Mouse (Mus musculus) lung, postnatal 10 days (tissue): ENCODE data around the gene Atp1a2.

Source experiments
- DNase-seq: peaks from one replicate; pipeline ENCODE4 v3.0.0; 2021

The Atp1a2 gene

DNA sequence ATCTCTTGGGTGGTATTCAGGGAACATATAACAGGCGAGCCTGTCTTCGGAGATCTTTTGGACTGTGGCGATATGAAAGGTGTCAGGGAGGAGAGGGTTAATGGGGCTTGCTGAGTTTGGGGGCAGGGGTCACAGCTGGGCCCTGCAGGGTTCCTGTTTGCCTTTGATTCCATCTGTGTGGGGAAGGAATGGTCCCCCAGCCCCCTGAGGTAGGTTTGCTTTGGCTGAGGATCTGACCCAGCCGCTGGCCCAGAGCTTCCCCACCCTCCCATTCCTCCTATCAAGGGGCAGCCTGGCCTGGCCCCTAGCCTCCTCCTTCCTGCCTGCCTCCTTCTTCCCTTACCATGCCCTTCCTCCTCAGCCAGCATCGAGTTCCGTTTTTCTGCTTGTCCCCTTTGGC lies 5.0 kb upstream of the Atp1a2 start:
- no peak for DNase-seq

DNA sequence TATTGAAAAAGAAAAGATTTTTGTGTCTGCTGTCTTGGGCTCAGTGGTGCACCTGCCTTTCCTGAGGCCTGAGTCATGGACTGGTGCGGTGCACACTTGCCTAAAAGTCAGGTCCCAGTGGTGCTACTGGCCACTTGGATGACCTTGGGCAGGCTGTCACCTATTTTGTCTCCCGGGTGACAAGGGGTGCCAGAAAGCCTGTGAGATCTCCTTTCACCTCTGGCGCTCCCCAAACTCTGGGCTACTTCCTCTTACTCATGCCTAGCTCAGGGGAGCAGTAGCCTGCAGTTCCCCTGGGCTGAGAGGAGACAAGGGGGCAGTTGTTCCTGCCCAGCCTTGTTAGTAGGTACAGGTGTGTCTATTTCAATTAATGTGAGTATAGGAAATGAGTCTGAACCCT lies 4.4 kb upstream of the Atp1a2 start:
- no peak for DNase-seq

DNA sequence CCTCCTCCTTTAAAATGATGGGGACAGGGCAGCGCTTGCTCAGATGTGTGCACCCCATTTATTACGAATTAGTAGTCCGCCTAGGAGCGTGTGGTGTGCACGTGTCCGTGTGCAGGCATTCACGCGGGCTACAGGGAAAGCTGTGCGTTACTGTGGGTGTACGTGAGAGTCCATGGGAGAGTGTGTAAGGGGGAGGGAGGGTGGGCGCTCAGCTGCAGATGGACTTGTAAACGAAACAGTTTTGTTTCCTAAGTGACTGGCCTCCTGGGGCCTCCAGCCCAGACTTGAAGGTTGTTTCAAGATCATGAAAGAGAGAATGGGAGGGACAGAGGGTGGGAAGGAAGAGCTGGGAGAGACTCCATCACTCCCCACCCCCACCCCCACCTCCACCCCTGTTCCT lies 3.3 kb upstream of the Atp1a2 start:
- DNase-seq, result no peak

DNA sequence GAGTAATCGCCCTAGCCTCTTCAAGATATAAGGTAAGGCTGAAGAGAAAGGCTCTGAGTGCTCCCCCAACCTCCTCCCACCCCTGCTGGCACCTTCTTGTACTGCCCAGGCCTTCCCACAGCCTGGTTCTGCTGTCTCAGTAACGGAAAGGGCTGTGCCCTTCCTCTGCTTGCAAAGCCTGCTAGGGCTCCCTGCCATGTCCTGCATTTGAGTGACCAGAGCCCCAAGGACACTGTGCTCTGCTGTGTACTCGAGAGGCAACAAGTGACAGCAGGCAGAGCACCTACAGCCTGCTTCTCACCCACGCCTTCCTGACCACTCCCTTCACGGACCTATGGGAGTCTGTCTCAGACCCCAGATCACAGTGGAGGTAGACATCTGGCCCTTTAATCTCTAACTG lies 2.4 kb upstream of the Atp1a2 start:
- peak; percentile 54 for DNase-seq

DNA sequence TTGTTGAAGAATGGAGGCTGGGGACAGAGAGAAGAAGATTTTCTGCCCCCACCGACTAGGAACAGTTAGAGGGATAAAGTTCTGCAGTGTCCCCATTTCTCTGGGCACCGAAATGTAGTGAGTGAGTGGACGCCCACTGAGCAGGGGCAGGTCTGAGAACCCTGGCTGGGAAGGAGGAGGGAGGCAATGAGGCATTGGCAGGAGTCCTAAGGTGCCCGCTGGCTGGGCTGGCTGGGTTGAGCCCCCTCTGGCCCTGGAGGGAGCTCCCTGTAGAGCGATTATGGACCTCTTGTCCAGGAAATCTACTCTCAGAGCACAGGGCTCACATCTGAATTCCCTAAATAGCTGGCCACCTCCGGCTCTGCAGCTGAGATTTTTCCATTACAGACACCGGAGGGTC lies 1.7 kb upstream of the Atp1a2 start:
- DNase-seq, result no peak

DNA sequence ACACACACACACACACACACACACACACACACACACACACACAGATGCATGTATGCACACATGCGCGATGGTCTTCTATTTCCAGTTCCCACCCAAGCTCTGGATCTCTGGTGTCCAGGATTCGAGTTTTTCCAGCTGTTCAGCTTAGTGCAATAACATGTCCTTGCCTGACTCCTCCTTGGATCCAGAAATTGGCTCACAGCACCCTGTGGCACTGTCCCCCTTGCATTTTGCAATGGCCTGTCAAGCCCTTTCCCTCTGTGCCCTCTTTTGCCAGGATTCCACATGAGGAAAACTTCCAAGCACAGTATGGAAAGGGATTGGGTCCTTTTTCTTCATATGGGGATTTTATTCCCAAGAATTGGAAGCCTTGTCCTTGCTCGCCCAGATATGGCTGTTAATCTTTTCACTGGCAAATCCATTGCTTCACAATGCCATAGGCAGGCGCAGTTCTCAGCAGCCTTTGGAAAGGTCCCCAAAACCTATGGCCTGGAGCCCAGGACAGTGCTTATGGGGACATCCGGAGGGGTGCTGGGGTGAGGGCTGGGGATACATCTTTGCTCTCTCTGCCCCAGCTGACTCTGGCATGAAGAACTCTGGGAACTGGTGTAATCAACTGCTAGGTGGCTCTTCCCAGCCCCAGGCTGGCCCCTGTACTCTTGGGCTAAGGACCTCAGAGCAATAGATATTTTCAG lies 901 bp downstream of the Atp1a2 start:
- DNase-seq, result peak; percentile 73

DNA sequence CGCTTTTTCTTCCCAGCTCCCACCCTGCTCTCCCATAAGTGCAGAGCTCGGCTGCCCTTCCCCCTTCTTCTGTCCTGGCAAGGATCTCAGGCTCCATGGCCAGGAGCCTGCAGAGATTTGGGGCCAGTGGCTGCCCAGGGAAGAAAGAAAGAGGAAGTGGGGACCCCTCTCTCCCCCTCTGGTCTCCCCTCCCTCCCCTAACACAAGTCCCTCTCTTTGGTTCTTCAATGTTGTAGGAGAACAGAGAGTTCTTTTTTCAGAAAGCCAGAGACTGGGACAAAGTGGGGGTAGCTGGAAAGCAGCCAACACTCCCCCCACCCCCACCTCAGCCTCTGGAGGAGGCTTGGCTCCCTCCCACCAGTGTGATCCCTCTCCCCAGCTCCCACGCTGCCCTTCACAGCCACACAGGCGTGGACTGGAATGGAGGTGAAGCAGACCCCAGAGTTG lies 2.1 kb downstream of the Atp1a2 start:
- DNase-seq, result peak; percentile 52

DNA sequence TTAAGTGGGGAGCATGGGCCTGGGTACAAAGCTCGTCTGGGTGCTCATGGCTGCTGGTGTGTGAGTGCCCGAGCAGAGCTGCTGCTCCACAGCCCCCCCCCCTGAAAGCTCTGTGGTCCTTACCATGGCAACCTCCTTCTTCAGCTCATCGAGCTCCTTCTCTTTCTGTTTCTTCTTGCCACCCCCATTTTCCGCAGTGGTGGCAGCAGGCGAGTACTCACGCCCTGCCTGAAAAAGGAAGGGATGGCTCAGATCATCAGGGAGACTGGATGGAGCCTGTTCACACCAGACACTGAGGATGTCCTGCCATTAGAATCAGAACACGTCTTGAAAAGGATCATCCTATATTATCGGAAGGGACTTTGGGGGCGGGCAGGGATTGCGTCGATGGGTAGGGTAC lies 4.4 kb downstream of the Atp1a2 start:
- DNase-seq, result no peak

DNA sequence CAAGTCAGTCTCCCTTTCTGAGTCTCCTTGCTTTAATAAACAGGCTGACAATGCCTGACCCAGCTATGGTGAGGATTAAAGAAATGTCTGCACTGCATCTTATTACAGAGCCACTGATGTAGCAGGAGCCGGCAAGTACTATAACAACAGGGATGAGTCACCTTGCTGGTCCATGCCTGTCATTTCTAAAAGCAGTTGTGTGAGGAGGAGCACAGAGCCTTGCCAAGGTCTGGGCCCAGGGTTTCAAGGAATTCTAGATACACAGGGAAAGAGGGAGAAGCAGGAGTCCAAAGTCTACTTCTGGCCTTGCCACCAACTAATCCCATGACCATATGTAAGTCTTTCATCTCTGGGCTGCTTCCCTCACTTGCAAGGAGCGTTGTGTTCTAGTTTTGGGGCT lies 5.0 kb downstream of the Atp1a2 start:
- DNase-seq, result no peak

DNA sequence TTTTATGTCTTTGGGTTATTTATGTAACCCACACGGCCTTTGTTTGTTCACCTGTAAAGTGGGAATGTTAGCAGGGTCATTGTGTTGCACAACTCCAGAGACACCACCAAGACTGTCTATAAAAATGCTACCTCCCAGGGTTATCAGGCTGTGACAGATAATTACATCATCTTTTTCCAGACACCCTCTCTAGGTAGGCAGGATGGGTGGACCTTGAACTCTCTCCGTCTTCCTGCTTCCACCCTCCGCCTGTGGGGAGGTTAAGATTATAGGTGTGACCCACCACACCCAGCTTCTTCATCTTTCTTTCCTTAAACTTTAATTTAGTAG lies 8.3 kb downstream of the Atp1a2 start:
- no peak for DNase-seq

DNA sequence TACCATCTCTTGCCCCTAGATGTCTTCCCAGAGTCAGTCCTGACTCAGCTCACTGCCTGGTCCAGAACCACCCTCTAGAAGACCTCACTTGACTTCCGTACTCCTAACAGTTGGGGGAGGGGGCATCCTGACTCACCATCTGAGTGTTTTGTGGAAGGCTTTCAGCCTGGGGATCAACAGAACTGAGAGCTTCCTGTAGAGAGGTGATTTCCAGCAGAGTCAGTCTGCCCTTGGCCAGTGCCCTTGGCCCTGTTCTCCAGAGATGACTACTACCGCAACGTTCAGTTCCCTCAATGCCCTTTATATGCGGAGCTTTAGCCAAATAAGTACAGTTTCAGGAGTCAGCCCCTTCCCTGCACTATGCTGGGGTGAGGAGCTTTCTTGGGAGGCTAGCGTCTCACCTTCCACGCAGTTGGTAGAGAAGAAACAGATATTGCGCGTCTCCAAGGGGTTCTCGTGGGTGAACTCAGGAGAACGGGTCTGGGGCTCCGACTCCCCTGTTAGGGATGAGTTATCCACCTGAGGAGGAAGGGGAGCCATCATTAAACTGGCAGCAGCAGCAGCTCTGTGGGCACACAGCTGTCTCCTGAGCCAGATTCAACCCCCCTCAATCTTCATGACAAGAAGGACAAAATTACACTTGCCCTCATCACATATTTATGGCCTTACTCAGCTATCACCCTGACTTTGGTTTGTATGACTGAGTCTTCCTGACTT lies 8.8 kb downstream of the Atp1a2 start:
- no peak for DNase-seq

DNA sequence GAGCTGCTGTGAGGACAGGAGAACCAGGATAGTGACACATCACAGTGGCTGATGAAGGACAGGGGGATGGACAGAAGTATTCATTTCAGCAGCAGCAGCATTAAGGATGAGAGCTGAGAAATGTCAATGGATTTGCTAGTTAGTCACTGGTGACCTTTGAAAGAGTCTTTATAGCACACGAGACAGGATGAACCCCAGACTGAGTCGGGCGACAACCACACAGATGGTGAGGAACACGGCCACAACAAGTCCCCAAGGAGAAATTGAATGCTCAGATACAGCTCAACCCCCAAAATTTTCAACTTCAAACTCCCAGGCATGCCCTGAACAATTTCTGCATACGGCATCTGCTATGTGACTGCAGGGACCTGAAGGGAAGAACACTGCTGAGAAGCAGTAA lies 11.1 kb downstream of the Atp1a2 start:
- no peak for DNase-seq

DNA sequence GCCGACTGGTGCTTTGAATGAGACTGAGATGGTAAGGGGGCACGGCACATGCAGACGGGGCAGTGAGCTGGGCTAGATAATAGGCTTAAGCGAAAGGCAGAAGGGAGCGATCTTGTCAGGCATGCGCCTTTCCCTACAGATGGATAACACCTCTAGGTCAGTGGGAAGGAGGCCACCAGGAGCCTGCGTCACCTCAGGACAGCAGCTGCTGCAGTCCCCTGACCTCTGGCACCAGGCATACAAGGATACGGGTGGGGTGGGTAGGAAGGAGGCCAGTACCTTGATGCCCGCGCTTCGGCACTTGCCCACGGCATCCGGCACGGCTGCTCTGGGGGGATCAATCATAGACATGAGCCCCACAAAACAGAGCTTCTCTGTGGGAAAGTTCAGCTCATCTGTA lies 13.6 kb downstream of the Atp1a2 start:
- no peak for DNase-seq

DNA sequence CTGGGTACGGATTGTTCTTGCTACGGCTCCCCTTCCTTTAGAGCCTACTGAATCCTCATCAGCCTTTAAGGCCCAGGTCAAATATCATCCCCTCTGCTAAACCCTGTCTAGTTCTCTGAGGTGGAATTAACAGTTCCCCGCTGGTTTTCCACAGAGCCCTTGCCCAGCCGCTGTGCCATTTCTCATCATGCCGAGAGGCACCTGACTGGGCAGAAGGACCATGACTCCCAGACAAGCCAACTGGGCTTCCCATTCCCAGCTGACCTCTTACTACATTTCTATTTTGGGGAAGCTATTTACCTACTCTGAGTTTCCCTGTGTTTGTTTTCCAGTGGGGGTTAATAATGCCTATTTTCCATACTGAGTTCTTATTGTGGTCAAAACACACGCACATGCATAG lies 14.8 kb downstream of the Atp1a2 start:
- no peak for DNase-seq

DNA sequence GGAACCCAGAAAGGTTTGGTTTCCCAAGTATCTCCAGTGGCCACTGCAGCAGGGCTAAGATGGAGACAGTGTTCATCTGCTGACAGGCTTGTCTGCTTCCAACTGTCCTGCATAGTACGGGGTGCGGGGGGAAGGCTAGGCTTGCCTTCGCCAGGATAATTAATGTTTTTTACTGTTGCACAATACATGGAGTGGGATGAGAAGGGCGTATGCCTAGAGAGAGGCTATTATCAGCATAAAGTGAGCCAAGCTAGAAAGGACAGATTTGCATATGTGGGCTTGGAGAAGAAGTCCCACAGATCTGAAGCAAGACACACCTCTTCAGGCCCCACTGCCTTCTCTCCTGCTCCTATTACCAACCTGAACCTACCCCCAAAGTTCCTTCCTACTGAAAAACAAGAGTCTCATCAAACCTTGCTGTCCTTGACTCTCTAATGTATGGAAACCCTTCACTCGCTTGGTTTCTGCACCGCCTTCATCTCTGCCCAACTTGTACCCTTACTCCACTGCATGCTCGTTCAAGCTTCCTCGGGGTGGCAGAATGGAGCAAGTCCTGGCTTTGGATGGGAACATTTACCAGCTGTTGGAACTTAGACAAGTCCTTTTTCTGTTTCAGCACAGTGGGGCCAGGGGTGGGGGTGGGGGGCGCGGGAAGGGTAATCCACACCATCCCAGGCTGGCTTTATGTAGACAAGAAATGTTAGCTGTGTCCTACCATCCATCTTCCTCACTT lies 16.2 kb downstream of the Atp1a2 start:
- peak; percentile 38 for DNase-seq

DNA sequence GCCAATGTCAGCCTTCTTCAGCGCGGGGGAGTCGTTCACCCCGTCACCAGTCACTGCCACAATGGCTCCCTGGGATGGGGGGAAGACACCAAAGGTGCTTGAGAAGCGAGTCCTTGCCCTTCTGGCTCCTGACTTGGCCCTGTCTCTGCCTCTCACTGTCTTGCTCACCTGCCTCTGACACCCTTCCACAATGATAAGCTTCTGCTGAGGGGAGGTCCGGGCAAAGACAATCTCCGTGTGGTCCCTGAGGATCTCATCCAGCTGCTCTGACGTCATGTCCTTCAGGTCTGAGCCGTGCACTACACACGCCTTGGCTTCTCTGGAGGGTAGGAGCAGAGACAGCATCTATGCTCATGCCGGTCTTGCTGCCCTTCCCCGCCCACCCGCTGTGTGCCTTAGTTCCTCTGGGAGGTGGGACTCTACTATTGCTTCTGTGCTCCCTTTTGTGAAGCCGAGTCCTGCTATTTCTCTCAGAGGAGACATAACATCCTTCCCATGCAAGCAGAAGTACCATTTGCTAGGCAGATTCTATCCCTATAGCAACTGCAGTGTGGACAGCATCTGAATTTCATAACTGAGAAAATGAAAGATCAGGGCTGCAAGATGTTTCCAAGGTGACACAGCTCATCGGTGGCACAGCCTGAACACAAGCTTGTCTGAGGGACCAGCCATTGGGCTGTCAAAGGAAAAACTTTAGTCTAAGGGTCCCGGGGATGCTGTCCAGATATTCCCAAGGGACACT lies 17.9 kb downstream of the Atp1a2 start:
- DNase-seq, result no peak

DNA sequence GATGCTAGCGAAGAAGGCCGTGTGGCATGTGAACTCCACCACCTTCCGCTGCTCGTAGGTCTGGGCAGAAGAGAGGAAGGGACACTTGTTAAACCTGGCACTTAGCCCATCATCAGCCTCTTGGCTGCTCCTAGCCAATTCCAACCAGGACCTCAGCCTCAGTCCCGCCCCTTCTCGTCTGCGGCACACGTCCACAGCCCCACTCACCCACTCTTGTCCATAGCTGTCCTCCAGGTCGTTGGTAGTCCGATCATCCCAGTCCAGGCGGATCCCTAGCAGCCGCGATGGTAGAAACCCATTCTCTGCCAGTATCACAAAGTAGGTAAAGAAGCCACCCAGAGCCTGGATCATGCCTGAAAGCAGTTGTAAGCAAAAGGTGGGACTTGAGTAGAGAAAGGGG lies 19.5 kb downstream of the Atp1a2 start:
- DNase-seq, result no peak

DNA sequence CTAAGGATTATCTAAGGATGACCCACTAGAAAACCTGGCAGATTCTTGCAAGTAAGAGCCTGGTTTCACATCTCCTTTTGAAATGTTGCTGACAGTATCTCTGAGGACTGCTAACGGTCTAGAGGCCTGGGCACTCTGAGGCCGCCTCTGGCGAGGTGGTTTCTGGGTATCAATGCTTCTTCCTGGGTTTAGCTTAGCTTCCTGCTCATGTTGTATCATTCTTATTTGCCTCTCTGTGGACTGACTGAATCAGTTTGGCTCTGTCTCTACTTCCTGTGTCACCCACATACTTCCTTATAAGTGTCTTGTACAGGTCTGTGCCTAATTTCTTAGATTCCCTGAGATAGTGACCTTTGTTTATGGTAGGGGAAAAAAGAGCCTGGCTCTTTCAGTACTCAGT lies 20.7 kb downstream of the Atp1a2 start:
- DNase-seq, result no peak

DNA sequence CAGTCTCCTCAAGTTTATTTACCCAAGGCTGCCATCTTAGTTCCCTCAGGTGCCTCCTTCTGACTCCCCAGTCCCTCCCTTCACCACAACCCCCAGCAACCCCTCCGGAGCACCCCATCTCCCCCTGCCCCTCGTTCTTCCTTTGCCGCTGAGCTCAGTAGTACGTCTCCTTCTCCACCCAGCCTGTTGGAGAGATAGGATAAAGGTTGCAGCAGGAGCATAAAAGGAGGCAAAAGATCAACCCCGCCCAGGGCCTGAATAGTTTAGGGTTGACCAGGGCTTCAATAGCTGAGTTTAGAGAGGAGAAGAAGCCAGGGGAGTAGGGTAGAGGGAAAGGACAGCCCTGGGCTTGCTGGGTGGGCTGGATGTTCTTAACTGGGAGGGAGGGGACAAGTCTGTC lies 23.3 kb downstream of the Atp1a2 start:
- DNase-seq, result no peak

DNA sequence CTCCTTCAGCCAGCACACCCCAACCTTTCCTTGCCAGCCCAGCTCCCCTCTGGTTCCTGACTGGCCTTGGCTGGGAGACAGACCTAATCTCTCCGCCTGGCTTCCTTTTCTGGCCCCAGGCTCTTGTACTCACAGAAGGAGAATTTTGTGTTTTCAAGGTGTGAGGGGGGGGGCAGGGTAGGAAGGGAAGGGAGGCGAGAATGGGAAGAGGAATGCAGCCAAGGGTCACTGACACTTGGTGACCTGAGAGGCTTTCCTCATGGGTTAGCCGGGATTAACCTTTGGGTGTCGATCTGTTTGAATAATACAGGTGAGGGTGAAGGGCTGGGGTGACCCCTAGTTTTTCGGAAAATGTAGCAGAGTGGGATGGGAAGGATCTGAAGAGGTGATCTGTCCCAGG lies 23.7 kb downstream of the Atp1a2 start:
- no peak for DNase-seq

DNA sequence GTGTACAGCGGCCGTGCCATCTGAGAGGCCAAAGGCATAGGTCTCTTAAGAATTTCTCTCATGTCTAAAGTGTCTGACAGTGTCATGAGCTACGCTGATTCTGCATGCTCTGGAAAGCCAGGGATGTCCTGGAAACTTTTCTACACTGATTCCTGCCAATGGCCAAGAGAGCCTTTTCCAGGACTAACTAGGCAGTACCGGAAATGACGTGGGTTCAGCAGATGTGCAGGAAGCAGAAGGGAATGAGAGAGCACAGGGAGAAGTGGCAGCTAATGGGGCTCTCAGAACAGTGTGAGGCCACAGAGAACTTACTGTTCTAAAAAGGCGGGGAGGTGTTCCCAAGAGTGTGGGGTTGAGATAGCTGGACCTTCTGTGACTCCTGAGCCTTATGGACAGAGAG lies 24.5 kb downstream of the Atp1a2 start:
- no peak for DNase-seq

DNA sequence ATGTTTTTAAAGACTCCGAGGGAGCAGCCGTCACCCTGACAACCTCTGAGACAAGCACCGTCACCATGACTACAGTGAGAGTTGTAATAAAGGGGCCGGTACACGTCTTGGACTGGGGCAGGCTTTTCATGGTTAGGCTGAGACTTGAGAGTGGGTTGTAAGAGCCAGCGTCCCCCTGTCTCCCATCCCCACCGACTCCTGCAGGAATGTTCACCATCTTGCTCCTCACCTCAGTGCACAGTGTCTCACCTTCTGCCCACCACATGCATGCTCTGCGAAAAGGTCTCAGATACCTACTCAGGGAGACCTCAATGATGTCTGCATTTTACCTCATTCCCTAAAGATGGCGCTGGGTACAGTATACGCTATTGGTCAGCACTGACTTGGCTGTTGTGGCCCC lies 26.1 kb downstream of the Atp1a2 start:
- no peak for DNase-seq

DNA sequence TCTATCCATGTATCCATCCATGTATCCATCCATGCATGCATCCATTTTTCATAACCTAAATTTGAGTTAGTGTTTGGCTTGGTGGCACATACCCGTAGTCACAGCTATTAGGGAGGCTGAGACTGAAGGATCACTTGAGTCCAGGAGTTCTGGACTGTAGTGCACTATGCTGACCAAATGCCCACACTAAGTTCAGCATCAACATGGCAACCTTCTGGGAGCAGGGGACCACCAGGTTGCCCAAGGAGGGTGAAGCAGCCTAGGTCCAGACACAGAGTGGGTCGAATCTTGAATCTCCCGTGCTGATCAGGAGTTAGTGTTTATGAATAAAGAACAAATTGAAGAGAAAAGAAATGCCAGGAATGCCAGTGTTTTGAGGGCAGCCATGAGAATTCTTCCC lies 26.7 kb downstream of the Atp1a2 start:
- no peak for DNase-seq
